8 mouse cellular contexts compared by ENCODE assay signal in the genomic region with DNA sequence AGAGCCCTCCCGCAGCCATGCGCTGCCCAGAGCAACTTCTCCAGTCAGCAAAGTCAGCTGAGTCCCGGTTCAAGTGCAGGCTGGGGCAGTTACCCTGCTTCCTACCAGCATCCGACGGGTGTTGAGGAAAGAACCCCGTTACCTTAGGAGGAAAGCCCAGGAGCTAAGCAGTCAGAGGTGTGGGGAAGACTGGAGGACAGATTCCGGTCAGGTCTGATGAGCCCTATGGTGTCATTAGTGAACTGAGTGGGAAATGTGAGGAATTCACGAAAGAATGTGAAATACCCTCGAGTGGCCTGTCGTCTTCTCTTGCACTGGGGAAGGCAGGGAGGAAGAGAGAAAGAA. TPM values are rescaled to one million over a fixed set of nuclear protein-coding genes. Genes with fewer than 3 reads are reported as not detected.
DNase-seq lines count a peak whose midpoint lies in the region; ATAC-seq and TF ChIP-seq lines count a peak whose summit lies in the region.

No protein-coding gene starts in this region.

- peaks cover 6% of the 10 kb centered on the region for H3K27me3 ChIP-seq in E14TG2a.4 (ENCODE audit: insufficient read depth, low read length)
- H3K27me3 ChIP-seq in forebrain, postnatal 0 days (ENCODE audit: insufficient read depth, low read length), result no peaks in the 10 kb centered on the region
- H3K27me3 ChIP-seq in limb, embryonic 14.5 days (ENCODE audit: control insufficient read depth, insufficient read depth, low read length), result no peaks in the 10 kb centered on the region
- no peaks in the 10 kb centered on the region for H3K27me3 ChIP-seq in midbrain, embryonic 14.5 days (ENCODE audit: control insufficient read depth, insufficient read depth, low read length)

- H3K4me2 ChIP-seq in forebrain, postnatal 0 days (ENCODE audit: low read depth), result peak overlapping the region; percentile 55
- peak overlapping the region; percentile 80 for H3K4me2 ChIP-seq in limb, embryonic 14.5 days (replicated peaks; ENCODE audit: low read depth, low read length, severe bottlenecking)
- peak overlapping the region; percentile 84 for H3K4me2 ChIP-seq in midbrain, embryonic 14.5 days (ENCODE audit: low read length)

- peaks cover 22% of the 10 kb centered on the region for H3K36me3 ChIP-seq in E14TG2a.4 (ENCODE audit: insufficient read depth, low read length)
- H3K36me3 ChIP-seq in forebrain, postnatal 0 days (ENCODE audit: insufficient read depth), result no peaks in the 10 kb centered on the region
- H3K36me3 ChIP-seq in limb, embryonic 14.5 days (ENCODE audit: control insufficient read depth, insufficient read depth, low read length), result no peaks in the 10 kb centered on the region; the same call in 1 of the 2 replicates
- no peaks in the 10 kb centered on the region for H3K36me3 ChIP-seq in midbrain, embryonic 14.5 days (ENCODE audit: control insufficient read depth, insufficient read depth, low read length)

- no peaks in the 10 kb centered on the region for H3K9me3 ChIP-seq in E14TG2a.4 (ENCODE audit: low read length)
- no peaks in the 10 kb centered on the region for H3K9me3 ChIP-seq in forebrain, postnatal 0 days (ENCODE audit: low read length)
- no peaks in the 10 kb centered on the region for H3K9me3 ChIP-seq in limb, embryonic 14.5 days (ENCODE audit: control insufficient read depth, low read length)
- H3K9me3 ChIP-seq in midbrain, embryonic 14.5 days (ENCODE audit: control insufficient read depth, low read length), result no peaks in the 10 kb centered on the region

- WGBS in forebrain, postnatal 0 days, result 34% methylated on average over 10 of the region's 10 CpGs
- WGBS in limb, embryonic 14.5 days, result 18% methylated on average over 10 of the region's 10 CpGs
- WGBS in midbrain, embryonic 14.5 days, result 30% methylated on average over 10 of the region's 10 CpGs

- peak overlapping the region; percentile 84 for H3K4me3 ChIP-seq in E14TG2a.4 (replicated peaks; ENCODE audit: low read length)
- peak overlapping the region; percentile 43 for H3K4me3 ChIP-seq in forebrain, postnatal 0 days (ENCODE audit: low read depth, low read length)
- H3K4me3 ChIP-seq in limb, embryonic 14.5 days (replicated peaks; ENCODE audit: low read length), result peak overlapping the region; percentile 54
- H3K4me3 ChIP-seq in midbrain, embryonic 14.5 days (replicated peaks; ENCODE audit: low read depth, low read length), result peak overlapping the region; percentile 49

- peaks cover 17% of the 10 kb centered on the region for H3K4me1 ChIP-seq in E14TG2a.4 (replicated peaks; ENCODE audit: low read depth, low read length)
- H3K4me1 ChIP-seq in forebrain, postnatal 0 days (ENCODE audit: insufficient read depth), result no peaks in the 10 kb centered on the region
- peaks cover 6% of the 10 kb centered on the region; the same call in 1 of the 2 replicates for H3K4me1 ChIP-seq in limb, embryonic 14.5 days (ENCODE audit: control insufficient read depth, insufficient read depth, low read length)
- H3K4me1 ChIP-seq in midbrain, embryonic 14.5 days (ENCODE audit: control insufficient read depth, insufficient read depth, low read length), result no peaks in the 10 kb centered on the region

- peak overlapping the region; percentile 31; the same call in 1 of the 2 replicates for H3K9ac ChIP-seq in forebrain, postnatal 0 days
- peak overlapping the region; percentile 61 for H3K9ac ChIP-seq in limb, embryonic 14.5 days (ENCODE audit: low read depth, low read length, severe bottlenecking)
- no peak overlapping the region for H3K9ac ChIP-seq in midbrain, embryonic 14.5 days (replicated peaks; ENCODE audit: low read length)

- TF ChIP-seq CTCF in E14TG2a.4 (conservative IDR thresholded peaks at IDR 0.05; ENCODE audit: low read length), result no peak
- no peak for TF ChIP-seq CTCF in forebrain, postnatal 0 days (IDR thresholded peaks at IDR 0.05; ENCODE audit: low read depth)

- no peak for ATAC-seq in forebrain, postnatal 0 days
- ATAC-seq in limb, embryonic 14.5 days (ENCODE audit: low FRiP score, low read depth), result no peak
- no peak for ATAC-seq in midbrain, embryonic 14.5 days (ENCODE audit: low FRiP score, low TSS enrichment)

- no peak for TF ChIP-seq POLR2A in limb, embryonic 14.5 days (IDR thresholded peaks at IDR 0.05; ENCODE audit: borderline replicate concordance, extremely low read depth, insufficient read depth, insufficient read length)

- no peak overlapping the region for H3K27ac ChIP-seq in forebrain, postnatal 0 days (ENCODE audit: low read depth, low read length)
- H3K27ac ChIP-seq in limb, embryonic 14.5 days (replicated peaks; ENCODE audit: low read depth, low read length), result no peak overlapping the region
- no peak overlapping the region for H3K27ac ChIP-seq in midbrain, embryonic 14.5 days (replicated peaks; ENCODE audit: low read depth, low read length)

- DNase-seq in embryo, embryonic 10.5 days (ENCODE audit: low spot score), result peak; percentile 32
- no peak for DNase-seq in embryo, embryonic 11 days
- DNase-seq in forebrain, postnatal 0 days, result no peak
- no peak for DNase-seq in limb, embryonic 14.5 days (ENCODE audit: low spot score)
- no peak for DNase-seq in midbrain, embryonic 14.5 days
- no peak for DNase-seq in layer of hippocampus, postnatal 25 days (ENCODE audit: extremely low spot score in 1 of 2, low spot score in 1 of 2)
- no peak for DNase-seq in cerebellum, postnatal 36 days

RNA-seq across cellular contexts. Expression of a gene that starts 0.9 kb away (rescaled TPM):
- total RNA-seq in forebrain, postnatal 0 days (2014; rRNA removed), result 7.9 and 9.1 TPM in 2 replicates
- 9.3 and 9.8 TPM in 2 replicates for polyA plus RNA-seq in forebrain, postnatal 0 days (2015; fragmentation: Nextera tagmentation; extraction: Ambion mirVana)
- 22.8 and 25.4 TPM in 2 replicates for polyA plus RNA-seq in limb, embryonic 14.5 days (2012; rRNA removed)
- polyA plus RNA-seq in limb, embryonic 14.5 days (2014; fragmentation: Nextera tagmentation; extraction: Ambion mirVana), result 25.2 and 27.7 TPM in 2 replicates
- 3.7 and 8.8 TPM in 2 replicates for polyA plus RNA-seq in midbrain, embryonic 14.5 days (2014; fragmentation: Nextera tagmentation; extraction: Ambion mirVana)
- total RNA-seq in layer of hippocampus, postnatal 25 days (2021), result 1 to 10 TPM; 7.3 to 8.0 TPM

RNA-seq across cellular contexts. Expression of a gene that starts 40.6 kb away (rescaled TPM):
- 28.7 and 39.5 TPM in 2 replicates for total RNA-seq in forebrain, postnatal 0 days (2014; rRNA removed)
- 16.6 and 19.7 TPM in 2 replicates for polyA plus RNA-seq in forebrain, postnatal 0 days (2015; fragmentation: Nextera tagmentation; extraction: Ambion mirVana)
- polyA plus RNA-seq in limb, embryonic 14.5 days (2012; rRNA removed), result 27.0 and 43.4 TPM in 2 replicates
- 13.3 and 15.3 TPM in 2 replicates for polyA plus RNA-seq in limb, embryonic 14.5 days (2014; fragmentation: Nextera tagmentation; extraction: Ambion mirVana)
- 7.5 and 12.9 TPM in 2 replicates for polyA plus RNA-seq in midbrain, embryonic 14.5 days (2014; fragmentation: Nextera tagmentation; extraction: Ambion mirVana)
- total RNA-seq in layer of hippocampus, postnatal 25 days (2021), result 10 to 100 TPM; 61.5 to 66.5 TPM

RNA-seq across cellular contexts. Expression of a gene that starts 42.4 kb away (rescaled TPM):
- 135 and 159 TPM in 2 replicates for total RNA-seq in forebrain, postnatal 0 days (2014; rRNA removed)
- polyA plus RNA-seq in forebrain, postnatal 0 days (2015; fragmentation: Nextera tagmentation; extraction: Ambion mirVana), result 42.6 and 56.4 TPM in 2 replicates
- polyA plus RNA-seq in limb, embryonic 14.5 days (2012; rRNA removed), result 68.0 and 68.4 TPM in 2 replicates
- 52.0 and 53.9 TPM in 2 replicates for polyA plus RNA-seq in limb, embryonic 14.5 days (2014; fragmentation: Nextera tagmentation; extraction: Ambion mirVana)
- 39.6 and 59.8 TPM in 2 replicates for polyA plus RNA-seq in midbrain, embryonic 14.5 days (2014; fragmentation: Nextera tagmentation; extraction: Ambion mirVana)
- 100 to 1,000 TPM; 150 to 157 TPM for total RNA-seq in layer of hippocampus, postnatal 25 days (2021)
